Mouse (Mus musculus) CH12F3 (cell line): Measurements from ENCODE around the gene Gna12.

ENCODE experiments used
- in situ Hi-C: fragments of 300-500 bp; cut with MboI; formaldehyde crosslinking; loops from 2 replicates; pipeline ENCODE4 v1.14.3; 2020; ENCODE audit warnings: low sequenced_read_pairs

Gna12 gene

GRCm38 (mm10) chr5:140800288-140800923, 29.8 kb downstream of the Gna12 start:
- in situ Hi-C loops = no loop called here

GRCm38 (mm10) chr5:140799190-140799589, 31.0 kb downstream of the Gna12 start:
- in situ Hi-C loops = no loop called here

DNA sequence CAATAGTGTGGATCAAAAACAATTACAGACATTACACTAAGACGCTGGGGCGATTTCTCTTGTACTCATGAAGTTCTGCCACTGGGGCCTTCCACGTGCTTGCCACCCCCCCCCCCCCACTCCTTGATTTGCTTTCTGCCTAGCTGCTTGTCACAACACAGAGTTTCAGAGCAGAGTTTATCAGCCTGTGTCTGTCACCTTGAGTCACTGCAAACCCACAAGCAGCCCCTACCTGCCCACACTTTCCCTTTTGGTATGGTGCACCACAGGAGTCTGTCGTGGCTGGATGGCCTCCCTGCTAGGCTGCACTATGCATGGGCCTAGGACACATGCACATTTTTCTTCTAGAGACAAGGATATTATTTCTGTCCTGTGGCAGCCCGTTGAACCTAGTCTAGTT, 31.5 kb downstream of the Gna12 start:
- in situ Hi-C loops = no loop called here

DNA sequence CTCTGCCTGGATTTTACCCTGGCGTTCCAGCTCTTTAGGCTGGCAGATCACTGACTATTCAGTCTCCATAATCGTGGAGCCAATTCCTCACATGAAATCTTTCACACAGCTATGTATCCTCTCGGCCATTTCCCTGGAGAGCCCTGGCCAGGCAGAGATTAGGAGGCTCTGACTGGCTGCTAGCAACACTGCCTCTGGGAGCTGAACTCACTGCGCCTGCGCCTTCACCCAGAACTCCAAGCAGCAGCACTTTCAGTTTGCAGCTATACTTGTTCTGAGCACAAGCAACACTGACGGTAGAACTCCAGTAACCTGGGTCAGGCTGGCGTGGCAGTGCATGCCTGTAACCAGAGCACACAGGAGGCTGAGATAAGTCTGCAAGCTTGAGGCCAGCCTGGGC, 32.1 kb downstream of the Gna12 start:
- in situ Hi-C loops = no loop called here

DNA sequence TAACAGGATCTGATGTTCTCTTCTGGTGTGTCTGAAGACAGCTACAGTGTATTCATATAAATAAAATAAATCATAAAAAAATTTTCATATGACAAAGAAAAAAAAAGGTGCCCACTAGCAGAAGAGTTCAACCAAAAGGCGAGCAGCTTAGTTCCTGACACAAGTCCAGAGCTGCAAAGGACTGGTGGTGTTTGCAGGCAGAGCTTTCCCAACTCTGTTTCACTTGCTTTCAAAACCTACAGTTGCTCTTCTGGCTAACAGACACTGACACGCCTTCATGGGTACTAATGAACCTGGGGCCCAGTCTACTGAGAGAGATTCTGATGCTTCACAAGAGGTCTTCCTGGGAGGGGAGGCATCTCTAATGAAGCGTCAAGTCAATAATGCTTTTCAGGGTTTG, 34.2 kb downstream of the Gna12 start:
- in situ Hi-C loops = no loop called here

DNA sequence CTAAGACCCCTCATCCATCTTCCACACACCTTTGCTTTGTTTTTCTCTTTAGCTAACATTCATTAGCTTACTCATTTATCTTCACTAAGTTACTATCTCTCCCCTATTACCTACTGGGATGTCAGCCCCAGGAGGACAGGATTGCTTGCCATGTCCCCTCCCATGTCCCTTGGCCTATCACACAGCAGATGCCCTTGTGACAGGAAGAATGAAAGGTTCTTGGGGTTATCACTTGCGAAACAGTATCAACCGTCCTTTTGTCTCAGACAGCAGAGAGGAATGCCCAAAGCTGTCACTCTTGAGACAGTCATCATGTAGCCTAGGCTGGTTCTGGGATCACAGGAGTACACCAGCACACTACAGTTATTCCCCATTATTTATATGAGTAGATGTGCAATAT, 35.1 kb downstream of the Gna12 start:
- in situ Hi-C loops = no loop called here

DNA sequence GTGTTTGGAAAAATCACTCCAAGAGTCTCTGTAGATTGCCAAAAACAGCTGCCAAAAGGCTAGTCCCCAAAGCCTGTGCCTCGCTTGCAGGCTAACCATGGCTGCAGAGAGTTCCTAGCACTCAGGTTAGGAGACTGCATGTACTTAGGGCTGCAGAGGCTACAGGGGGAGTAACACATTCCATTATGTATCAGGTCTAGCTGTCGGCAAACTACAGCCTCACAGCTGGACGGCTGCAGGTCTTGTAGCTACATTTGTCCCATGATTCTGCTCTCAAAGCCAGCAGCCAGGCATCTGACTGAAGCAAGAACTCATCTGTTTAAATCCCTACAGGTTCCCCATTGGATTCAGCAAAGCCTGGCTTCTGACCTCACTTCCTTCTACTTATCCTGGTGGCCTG, 35.5 kb downstream of the Gna12 start:
- in situ Hi-C loops = no loop called here

DNA sequence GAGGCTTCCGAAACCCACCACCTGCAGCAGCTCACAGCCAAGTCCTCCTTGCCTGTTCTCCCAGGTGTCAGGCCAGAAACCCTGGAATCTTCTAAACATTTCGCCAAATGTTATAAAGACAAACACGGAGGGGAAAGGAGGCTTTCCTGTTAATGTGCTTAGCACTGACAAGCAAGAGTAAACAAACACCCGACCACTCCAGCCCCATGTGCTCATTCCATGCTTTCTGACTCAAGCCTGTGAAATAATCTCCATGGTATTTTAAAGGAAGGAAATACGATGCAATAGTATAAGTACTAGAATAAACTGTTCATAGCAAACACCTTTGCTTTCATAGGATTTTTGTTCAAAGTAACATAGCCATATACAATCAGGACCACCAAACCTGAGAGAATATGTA, 38.0 kb downstream of the Gna12 start:
- in situ Hi-C loops = no loop called here

GRCm38 (mm10) chr5:140790937-140791877, 39.0 kb downstream of the Gna12 start:
- in situ Hi-C loops = no loop called here

- in situ Hi-C loops = no loop called here
Measured at GRCm38 (mm10) chr5:140790392-140790791, 39.8 kb downstream of the Gna12 start.

DNA sequence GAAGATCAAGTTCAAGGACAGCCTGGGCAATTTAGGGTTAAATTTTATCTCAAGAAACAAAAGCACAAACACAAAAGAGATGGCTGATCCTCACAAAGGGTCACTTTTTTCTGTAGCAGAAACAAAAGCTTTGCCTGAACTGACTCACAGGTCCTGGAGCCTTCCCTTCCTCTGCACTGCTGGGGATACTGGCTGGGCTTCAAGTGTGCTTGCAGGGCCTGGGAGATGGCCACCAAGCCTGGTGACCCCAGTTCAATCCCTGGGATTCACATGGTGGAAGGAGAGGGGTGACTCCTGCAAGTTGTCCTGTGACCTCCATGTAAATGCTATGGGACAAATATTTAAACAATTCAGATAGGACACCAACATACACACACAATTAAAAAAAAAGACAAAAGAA, 40.7 kb downstream of the Gna12 start:
- in situ Hi-C loops = no loop called here

DNA sequence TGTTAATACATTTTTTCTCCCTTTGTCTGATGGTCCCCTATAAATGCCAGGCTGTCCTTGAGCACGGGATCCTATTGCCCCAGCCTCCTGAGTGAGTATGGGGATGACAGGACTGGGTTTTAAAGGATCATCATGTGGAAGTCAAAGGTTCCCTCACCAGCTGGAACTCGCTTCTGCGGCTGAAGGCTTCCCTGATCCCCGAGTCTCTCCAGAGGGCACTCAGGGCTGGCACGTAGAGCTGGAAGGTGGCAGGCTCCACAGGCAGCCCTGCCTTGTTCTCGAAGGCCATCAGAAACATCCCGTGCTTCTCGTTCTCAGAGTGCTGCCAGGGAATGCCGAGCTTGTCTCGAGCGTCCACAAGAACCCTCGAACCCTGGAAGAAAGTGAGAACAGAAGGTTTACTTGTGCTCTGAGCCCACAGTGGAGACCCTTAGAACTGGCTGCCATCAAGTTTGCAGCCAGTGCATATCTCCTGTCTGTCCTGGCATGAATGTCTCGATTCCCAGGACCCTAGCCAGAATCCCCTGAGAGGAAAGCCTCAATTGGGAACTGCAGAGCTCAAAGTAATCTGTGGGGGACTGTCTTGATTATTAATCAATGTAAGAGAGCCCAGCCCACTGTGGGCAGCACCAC, 44.9 kb downstream of the Gna12 start:
- in situ Hi-C loops = no loop called here

GRCm38 (mm10) chr5:140784288-140784687, 45.9 kb downstream of the Gna12 start:
- in situ Hi-C loops = no loop called here

- in situ Hi-C loops = no loop called here
Measured at GRCm38 (mm10) chr5:140783577-140783976, 46.7 kb downstream of the Gna12 start.

GRCm38 (mm10) chr5:140781886-140782572, 48.2 kb downstream of the Gna12 start:
- in situ Hi-C loops = no loop called here

DNA sequence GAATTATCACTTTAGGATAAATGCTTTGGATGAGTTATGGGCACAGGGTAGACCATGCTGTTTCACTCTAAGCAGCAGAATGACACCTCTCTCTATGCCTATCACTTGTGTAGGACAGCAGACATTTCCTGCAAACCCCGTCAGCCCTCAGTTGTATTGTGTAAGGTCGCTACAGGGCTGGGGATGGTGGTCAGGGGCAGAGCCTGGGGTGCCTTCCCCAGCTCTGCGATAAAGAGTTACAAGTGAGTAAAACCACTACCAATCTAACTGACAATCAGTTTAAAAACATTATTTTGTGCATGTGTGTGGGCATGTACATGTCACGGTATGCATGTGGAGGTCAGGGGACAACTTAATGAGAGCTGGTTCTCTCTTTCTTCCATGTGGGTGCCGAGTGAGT, 49.1 kb downstream of the Gna12 start:
- in situ Hi-C loops = no loop called here

GRCm38 (mm10) chr5:140776968-140777367, 53.3 kb downstream of the Gna12 start:
- in situ Hi-C loops = no loop called here

DNA sequence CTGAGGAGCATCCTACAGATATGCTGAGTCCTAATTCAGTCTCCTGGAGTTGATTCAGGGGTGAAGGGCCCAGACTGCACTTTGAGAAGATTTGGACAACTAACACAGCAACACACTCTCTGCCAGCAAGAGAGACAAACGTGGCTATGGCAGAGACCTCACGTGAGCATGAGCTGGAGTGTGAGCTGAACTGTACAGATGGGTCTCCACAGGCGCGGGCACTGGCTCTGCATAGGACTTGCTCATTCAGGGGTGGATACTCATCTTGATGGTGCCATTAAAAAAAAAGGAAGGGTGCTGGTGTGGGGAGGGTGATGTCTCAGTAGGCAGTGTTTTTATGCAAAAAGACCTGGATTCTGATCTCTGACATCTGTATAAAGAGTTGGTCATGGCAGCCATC, 55.1 kb downstream of the Gna12 start:
- in situ Hi-C loops = no loop called here

- in situ Hi-C loops = no loop called here
Measured at GRCm38 (mm10) chr5:140772158-140772557, 58.1 kb downstream of the Gna12 start.

- in situ Hi-C loops = no loop called here
Measured at GRCm38 (mm10) chr5:140771612-140772011, 58.6 kb downstream of the Gna12 start.

GRCm38 (mm10) chr5:140768333-140768732, 61.9 kb downstream of the Gna12 start:
- in situ Hi-C loops = no loop called here
